Mouse (Mus musculus) embryonic fibroblast, embryonic 13.5 days (primary cell): ENCODE measurements around the gene Traip.

ENCODE experiments used
- CTCF ChIP-seq: IDR thresholded peaks from 2 replicates; pipeline ENCODE4 v1.5.1; 2011; ENCODE audit warnings: mild to moderate bottlenecking, control low read depth, low read length, moderate library complexity, borderline replicate concordance; ENCODE audit not compliant: insufficient read depth
- POLR2A ChIP-seq: IDR thresholded peaks from 2 replicates; pipeline ENCODE4 v1.6.1; 2011; ENCODE audit warnings: low read depth, mild to moderate bottlenecking, control low read depth, low read length, moderate library complexity

- TF ChIP-seq POLR2A (no peak; the same call in 1 of the 2 replicates), CTCF (no peak)
Measured at GRCm38 (mm10) chr9:107984754-107985055, 34.8 kb downstream of the Traip start.
